Mouse (Mus musculus): ENCODE data around the gene Rgs6. TPM values are rescaled to one million over a fixed set of nuclear protein-coding genes. Genes with fewer than 3 reads are reported as not detected.

The Rgs6 gene
- polyA plus RNA-seq, 1 experiment from 2014 or later, result 0.70 TPM

DNA sequence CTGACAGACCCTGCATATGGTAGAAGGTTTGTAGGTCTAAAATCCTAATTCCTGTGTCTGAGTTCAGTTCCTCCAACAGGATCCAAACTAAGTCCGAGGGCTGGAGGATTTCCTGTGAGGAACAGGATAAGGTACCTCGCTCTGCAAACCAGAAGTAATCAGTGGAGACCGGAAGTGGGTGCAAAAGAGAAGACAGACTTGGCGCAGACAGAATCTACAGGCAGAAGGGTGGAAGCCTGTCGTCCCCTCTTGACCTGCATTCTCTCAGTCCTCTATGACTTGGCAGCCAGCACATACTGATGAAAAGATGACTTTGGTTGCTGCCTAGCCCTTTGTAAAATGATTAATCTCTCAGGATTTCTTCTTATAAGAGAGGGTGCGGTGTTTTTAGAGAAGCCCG lies 450.7 kb downstream of the Rgs6 start:
- Histone ChIP-seq H3K27ac (replicated peaks; ENCODE audit: low read depth, low read length) (no peak overlapping the region), H3K4me2 (ENCODE audit: low read depth, low read length) (no peak overlapping the region), H3K9ac (replicated peaks; ENCODE audit: low read length) (no peak overlapping the region), H3K27me3 (ENCODE audit: control insufficient read depth, insufficient read depth, low read length) (no peaks in the 10 kb centered on the region), H3K4me1 (ENCODE audit: control insufficient read depth, insufficient read depth, low read length) (no peaks in the 10 kb centered on the region), H3K4me3 (ENCODE audit: low read depth, low read length) (no peak overlapping the region), H3K9me3 (replicated peaks; ENCODE audit: control insufficient read depth, low read length) (no peaks in the 10 kb centered on the region), H3K36me3 (replicated peaks; ENCODE audit: control insufficient read depth, insufficient read depth, low read depth, low read length) (no peaks in the 10 kb centered on the region)
- WGBS, result 77% methylated on average over 7 of the region's 7 CpGs
- DNase-seq (ENCODE audit: low spot score) (no peak), ATAC-seq (replicated peaks; ENCODE audit: insufficient number of reproducible peaks, low FRiP score, low TSS enrichment, low read depth) (no peak)

GRCm38 (mm10) chr12:83039859-83040258 lies 451.8 kb downstream of the Rgs6 start:
- no peak overlapping the region for H3K9ac ChIP-seq (replicated peaks; ENCODE audit: low read length)
- no peaks in the 10 kb centered on the region for H3K4me1 ChIP-seq (ENCODE audit: control insufficient read depth, insufficient read depth, low read length)
- no peaks in the 10 kb centered on the region for H3K27me3 ChIP-seq (ENCODE audit: control insufficient read depth, insufficient read depth, low read length)
- H3K27ac ChIP-seq (replicated peaks; ENCODE audit: low read depth, low read length), result no peak overlapping the region
- WGBS, result 73% methylated on average over 3 of the region's 3 CpGs
- no peaks in the 10 kb centered on the region for H3K9me3 ChIP-seq (replicated peaks; ENCODE audit: control insufficient read depth, low read length)
- no peak overlapping the region for H3K4me2 ChIP-seq (ENCODE audit: low read depth, low read length)
- H3K4me3 ChIP-seq (ENCODE audit: low read depth, low read length), result no peak overlapping the region
- no peaks in the 10 kb centered on the region for H3K36me3 ChIP-seq (replicated peaks; ENCODE audit: control insufficient read depth, insufficient read depth, low read depth, low read length)
- ATAC-seq (replicated peaks; ENCODE audit: insufficient number of reproducible peaks, low FRiP score, low TSS enrichment, low read depth), result no peak
- DNase-seq (ENCODE audit: low spot score), result no peak

DNA sequence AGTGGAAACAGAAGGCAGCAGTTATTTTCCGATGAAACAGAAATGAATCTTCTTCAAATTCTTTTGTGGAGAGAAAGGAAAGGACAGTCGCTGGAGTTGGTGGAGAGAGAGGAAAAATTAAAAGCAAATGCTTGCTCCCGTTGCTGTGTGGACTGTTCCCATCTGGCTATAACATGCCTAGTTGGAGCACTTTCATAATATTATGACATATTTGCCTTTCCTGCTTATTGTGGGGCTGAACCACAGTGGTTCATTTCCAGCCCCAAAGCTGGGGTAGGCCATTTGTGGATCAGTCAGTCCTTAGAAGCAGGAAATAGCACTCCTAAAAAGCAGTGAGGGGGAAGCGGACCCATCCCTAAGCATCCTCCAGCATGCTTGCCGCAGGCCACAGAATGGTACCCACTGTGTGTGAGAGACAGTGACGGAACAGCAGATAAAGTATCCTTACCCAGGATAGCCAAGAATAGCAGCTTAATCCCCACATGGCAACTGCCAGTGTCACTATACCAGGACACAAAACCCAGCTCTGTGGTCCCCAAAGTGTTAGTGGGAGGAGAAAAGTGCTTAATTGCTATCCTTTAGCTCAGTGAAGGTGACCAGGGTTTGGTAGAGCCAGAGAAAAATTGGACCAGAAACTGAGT lies 456.0 kb downstream of the Rgs6 start:
- DNase-seq (ENCODE audit: low spot score) (no peak), ATAC-seq (replicated peaks; ENCODE audit: insufficient number of reproducible peaks, low FRiP score, low TSS enrichment, low read depth) (no peak)
- H3K36me3 ChIP-seq (replicated peaks; ENCODE audit: control insufficient read depth, insufficient read depth, low read depth, low read length), result no peaks in the 10 kb centered on the region
- WGBS, result 57% methylated on average over 6 of the region's 6 CpGs
- H3K27me3 ChIP-seq (ENCODE audit: control insufficient read depth, insufficient read depth, low read length), result no peaks in the 10 kb centered on the region
- no peaks in the 10 kb centered on the region for H3K9me3 ChIP-seq (replicated peaks; ENCODE audit: control insufficient read depth, low read length)
- no peak overlapping the region for H3K9ac ChIP-seq (replicated peaks; ENCODE audit: low read length)
- H3K4me3 ChIP-seq (ENCODE audit: low read depth, low read length), result no peak overlapping the region
- H3K4me1 ChIP-seq (ENCODE audit: control insufficient read depth, insufficient read depth, low read length), result no peaks in the 10 kb centered on the region
- H3K4me2 ChIP-seq (ENCODE audit: low read depth, low read length), result no peak overlapping the region
- H3K27ac ChIP-seq (replicated peaks; ENCODE audit: low read depth, low read length), result no peak overlapping the region

GRCm38 (mm10) chr12:83044621-83044990 lies 456.5 kb downstream of the Rgs6 start:
- H3K9ac ChIP-seq (replicated peaks; ENCODE audit: low read length), result no peak overlapping the region
- no peak overlapping the region for H3K27ac ChIP-seq (replicated peaks; ENCODE audit: low read depth, low read length)
- H3K9me3 ChIP-seq (replicated peaks; ENCODE audit: control insufficient read depth, low read length), result no peaks in the 10 kb centered on the region
- H3K27me3 ChIP-seq (ENCODE audit: control insufficient read depth, insufficient read depth, low read length), result no peaks in the 10 kb centered on the region
- 22% methylated on average over 4 of the region's 4 CpGs for WGBS
- ATAC-seq (replicated peaks; ENCODE audit: insufficient number of reproducible peaks, low FRiP score, low TSS enrichment, low read depth) (no peak), DNase-seq (ENCODE audit: low spot score) (no peak)
- H3K4me1 ChIP-seq (ENCODE audit: control insufficient read depth, insufficient read depth, low read length), result no peaks in the 10 kb centered on the region
- H3K4me3 ChIP-seq (ENCODE audit: low read depth, low read length), result no peak overlapping the region
- no peaks in the 10 kb centered on the region for H3K36me3 ChIP-seq (replicated peaks; ENCODE audit: control insufficient read depth, insufficient read depth, low read depth, low read length)
- H3K4me2 ChIP-seq (ENCODE audit: low read depth, low read length), result no peak overlapping the region

DNA sequence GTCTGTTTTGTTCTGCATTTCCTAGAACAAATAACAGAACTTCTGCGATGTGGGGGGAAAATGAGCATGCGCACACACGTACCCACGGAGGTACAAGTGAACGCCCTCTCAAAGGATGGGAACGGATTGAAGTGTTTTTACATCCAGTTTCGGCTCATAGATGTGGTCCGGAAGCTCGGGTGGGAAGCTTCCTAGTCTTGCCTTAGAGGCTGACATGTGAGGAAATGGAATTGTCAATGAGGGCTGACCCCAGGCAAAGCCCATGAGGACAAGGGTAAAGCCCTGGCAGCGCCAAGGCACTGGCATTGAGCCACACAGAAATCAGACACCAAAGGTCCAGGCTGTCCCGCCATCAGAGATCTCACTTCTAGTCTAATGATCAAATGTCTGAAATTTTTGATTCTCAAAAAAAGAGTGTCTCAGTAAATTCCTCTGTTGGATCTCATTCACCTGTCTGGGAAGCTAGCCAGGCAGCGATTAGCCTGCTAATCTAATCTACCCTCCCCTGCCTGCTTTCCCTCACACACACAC lies 457.0 kb downstream of the Rgs6 start:
- no peaks in the 10 kb centered on the region for H3K36me3 ChIP-seq (replicated peaks; ENCODE audit: control insufficient read depth, insufficient read depth, low read depth, low read length)
- H3K27ac ChIP-seq (replicated peaks; ENCODE audit: low read depth, low read length), result no peak overlapping the region
- no peak for ATAC-seq (replicated peaks; ENCODE audit: insufficient number of reproducible peaks, low FRiP score, low TSS enrichment, low read depth)
- H3K4me2 ChIP-seq (ENCODE audit: low read depth, low read length), result no peak overlapping the region
- H3K27me3 ChIP-seq (ENCODE audit: control insufficient read depth, insufficient read depth, low read length), result no peaks in the 10 kb centered on the region
- 66% methylated on average over 12 of the region's 12 CpGs for WGBS
- no peak for DNase-seq (ENCODE audit: low spot score)
- H3K4me3 ChIP-seq (ENCODE audit: low read depth, low read length), result no peak overlapping the region
- no peaks in the 10 kb centered on the region for H3K4me1 ChIP-seq (ENCODE audit: control insufficient read depth, insufficient read depth, low read length)
- H3K9me3 ChIP-seq (replicated peaks; ENCODE audit: control insufficient read depth, low read length), result no peaks in the 10 kb centered on the region
- H3K9ac ChIP-seq (replicated peaks; ENCODE audit: low read length), result no peak overlapping the region

DNA sequence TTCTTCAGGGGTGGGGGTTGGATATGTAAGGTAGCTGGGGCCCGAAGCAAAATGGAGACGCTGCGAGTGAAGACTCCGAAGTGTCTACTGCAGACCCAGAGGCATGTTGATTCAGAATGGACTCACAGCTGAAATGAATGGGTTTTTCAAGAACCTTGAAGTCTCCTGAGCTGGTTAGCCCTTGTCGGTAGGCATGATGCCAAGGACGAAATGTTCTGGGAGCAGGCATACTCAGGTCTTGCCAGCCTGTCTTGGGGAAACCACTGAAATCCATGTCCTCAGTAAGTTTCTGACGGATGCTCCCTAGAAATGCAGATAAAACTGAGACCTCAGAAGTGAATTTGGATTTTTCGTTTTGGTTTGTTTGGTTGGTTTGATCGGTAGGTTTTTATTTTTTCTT lies 458.6 kb downstream of the Rgs6 start:
- Histone ChIP-seq H3K9me3 (replicated peaks; ENCODE audit: control insufficient read depth, low read length) (no peaks in the 10 kb centered on the region), H3K27ac (replicated peaks; ENCODE audit: low read depth, low read length) (no peak overlapping the region), H3K9ac (replicated peaks; ENCODE audit: low read length) (no peak overlapping the region), H3K4me3 (ENCODE audit: low read depth, low read length) (no peak overlapping the region), H3K36me3 (replicated peaks; ENCODE audit: control insufficient read depth, insufficient read depth, low read depth, low read length) (no peaks in the 10 kb centered on the region), H3K4me2 (ENCODE audit: low read depth, low read length) (no peak overlapping the region), H3K27me3 (ENCODE audit: control insufficient read depth, insufficient read depth, low read length) (no peaks in the 10 kb centered on the region), H3K4me1 (ENCODE audit: control insufficient read depth, insufficient read depth, low read length) (no peaks in the 10 kb centered on the region)
- DNase-seq (ENCODE audit: low spot score) (no peak), ATAC-seq (replicated peaks; ENCODE audit: insufficient number of reproducible peaks, low FRiP score, low TSS enrichment, low read depth) (no peak)
- 91% methylated on average over 9 of the region's 9 CpGs for WGBS

DNA sequence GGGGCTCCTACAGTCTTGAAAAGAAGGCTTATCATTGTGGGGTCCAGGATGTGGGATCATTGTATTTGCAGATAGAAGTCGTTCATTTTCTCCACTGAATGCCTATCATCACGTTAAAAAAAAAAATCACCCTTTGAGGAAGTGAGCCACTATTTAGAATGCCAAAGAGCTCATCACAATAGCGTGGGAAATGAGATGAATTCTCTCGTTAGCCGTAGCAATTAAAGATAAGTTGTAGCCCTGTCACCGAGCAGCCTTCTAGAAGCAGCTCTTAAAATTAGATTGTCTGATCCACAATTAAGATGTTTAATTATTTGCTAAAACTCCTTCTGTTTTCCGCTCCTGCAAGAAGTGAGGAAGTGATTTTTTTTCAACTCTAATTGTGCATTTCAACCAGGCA lies 459.6 kb downstream of the Rgs6 start:
- no peak overlapping the region for H3K27ac ChIP-seq (replicated peaks; ENCODE audit: low read depth, low read length)
- WGBS, result 75% methylated on average over 7 of the region's 7 CpGs
- no peak overlapping the region for H3K9ac ChIP-seq (replicated peaks; ENCODE audit: low read length)
- no peaks in the 10 kb centered on the region for H3K4me1 ChIP-seq (ENCODE audit: control insufficient read depth, insufficient read depth, low read length)
- no peaks in the 10 kb centered on the region for H3K9me3 ChIP-seq (replicated peaks; ENCODE audit: control insufficient read depth, low read length)
- no peaks in the 10 kb centered on the region for H3K36me3 ChIP-seq (replicated peaks; ENCODE audit: control insufficient read depth, insufficient read depth, low read depth, low read length)
- no peak overlapping the region for H3K4me2 ChIP-seq (ENCODE audit: low read depth, low read length)
- no peak for DNase-seq (ENCODE audit: low spot score)
- H3K27me3 ChIP-seq (ENCODE audit: control insufficient read depth, insufficient read depth, low read length), result no peaks in the 10 kb centered on the region
- no peak overlapping the region for H3K4me3 ChIP-seq (ENCODE audit: low read depth, low read length)
- no peak for ATAC-seq (replicated peaks; ENCODE audit: insufficient number of reproducible peaks, low FRiP score, low TSS enrichment, low read depth)

DNA sequence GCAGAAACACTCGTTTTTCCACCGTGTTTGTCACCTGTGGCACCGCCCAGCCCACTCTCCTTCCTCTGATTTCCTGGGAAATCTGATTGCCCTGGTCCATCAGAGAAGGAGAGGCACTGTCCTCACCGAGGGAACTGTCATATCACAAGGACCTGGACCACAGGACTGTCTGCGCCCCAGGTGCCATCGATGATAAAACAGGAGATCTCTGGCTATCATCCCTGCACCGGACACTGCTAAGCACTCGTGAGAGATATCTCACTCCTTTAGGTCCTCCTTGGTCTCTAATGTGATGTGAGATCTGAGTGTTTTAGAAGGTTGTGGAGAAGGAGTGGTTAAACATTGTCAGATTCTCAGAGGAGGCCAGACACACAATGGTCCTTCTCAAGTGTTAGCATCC lies 462.4 kb downstream of the Rgs6 start:
- WGBS, result 92% methylated on average over 8 of the region's 8 CpGs
- no peak for ATAC-seq (replicated peaks; ENCODE audit: insufficient number of reproducible peaks, low FRiP score, low TSS enrichment, low read depth)
- no peaks in the 10 kb centered on the region for H3K27me3 ChIP-seq (ENCODE audit: control insufficient read depth, insufficient read depth, low read length)
- H3K4me3 ChIP-seq (ENCODE audit: low read depth, low read length), result no peak overlapping the region
- no peak overlapping the region for H3K9ac ChIP-seq (replicated peaks; ENCODE audit: low read length)
- DNase-seq (ENCODE audit: low spot score), result no peak
- H3K4me2 ChIP-seq (ENCODE audit: low read depth, low read length), result no peak overlapping the region
- H3K4me1 ChIP-seq (ENCODE audit: control insufficient read depth, insufficient read depth, low read length), result no peaks in the 10 kb centered on the region
- H3K27ac ChIP-seq (replicated peaks; ENCODE audit: low read depth, low read length), result no peak overlapping the region
- no peaks in the 10 kb centered on the region for H3K36me3 ChIP-seq (replicated peaks; ENCODE audit: control insufficient read depth, insufficient read depth, low read depth, low read length)
- no peaks in the 10 kb centered on the region for H3K9me3 ChIP-seq (replicated peaks; ENCODE audit: control insufficient read depth, low read length)
